Mouse (Mus musculus): ENCODE data around the gene Gm45713. TPM values are rescaled to one million over a fixed set of nuclear protein-coding genes. Genes with fewer than 3 reads are reported as not detected.

The Gm45713 gene
- polyA plus RNA-seq, 1 experiment from 2014 or later = not detected

- 25% methylated on average over 6 of the region's 6 CpGs for WGBS
- no peak for ATAC-seq
- Histone ChIP-seq H3K9ac (replicated peaks) (no peak overlapping the region; the same call in 1 of the 2 replicates), H3K27ac (no peak overlapping the region), H3K4me3 (replicated peaks) (peak overlapping the region; percentile 39), H3K9me3 (no peaks in the 10 kb centered on the region), H3K4me1 (replicated peaks) (peaks cover 21% of the 10 kb centered on the region), H3K36me3 (peaks cover 27% of the 10 kb centered on the region), H3K27me3 (peaks cover 52% of the 10 kb centered on the region), H3K4me2 (replicated peaks) (peak overlapping the region; percentile 67)
Observed at GRCm38 (mm10) chr7:45162551-45162950, 26.5 kb upstream of the Gm45713 start.

GRCm38 (mm10) chr7:45161612-45162473, 25.8 kb upstream of the Gm45713 start:
- no peaks in the 10 kb centered on the region for H3K9me3 ChIP-seq
- peak overlapping the region; percentile 67 for H3K4me2 ChIP-seq (replicated peaks)
- H3K36me3 ChIP-seq = peaks cover 31% of the 10 kb centered on the region
- peaks cover 16% of the 10 kb centered on the region for H3K4me1 ChIP-seq (replicated peaks)
- H3K27ac ChIP-seq = no peak overlapping the region
- peak; percentile 92 for ATAC-seq
- peak overlapping the region; percentile 39 for H3K4me3 ChIP-seq (replicated peaks)
- H3K9ac ChIP-seq (replicated peaks) = no peak overlapping the region; the same call in 1 of the 2 replicates
- H3K27me3 ChIP-seq = peaks cover 45% of the 10 kb centered on the region
- 4% methylated on average over 35 of the region's 35 CpGs for WGBS

GRCm38 (mm10) chr7:45160866-45161265, 24.8 kb upstream of the Gm45713 start:
- H3K27ac ChIP-seq = no peak overlapping the region
- H3K9ac ChIP-seq (replicated peaks) = no peak overlapping the region
- H3K27me3 ChIP-seq = peaks cover 35% of the 10 kb centered on the region
- peaks cover 18% of the 10 kb centered on the region for H3K4me1 ChIP-seq (replicated peaks)
- H3K4me3 ChIP-seq (replicated peaks) = no peak overlapping the region
- 89% methylated on average over 3 of the region's 3 CpGs for WGBS
- no peaks in the 10 kb centered on the region for H3K9me3 ChIP-seq
- H3K36me3 ChIP-seq = peaks cover 36% of the 10 kb centered on the region
- H3K4me2 ChIP-seq (replicated peaks) = no peak overlapping the region
- no peak for ATAC-seq

GRCm38 (mm10) chr7:45160316-45160800, 24.3 kb upstream of the Gm45713 start:
- Histone ChIP-seq H3K36me3 (peaks cover 36% of the 10 kb centered on the region), H3K27me3 (peaks cover 30% of the 10 kb centered on the region), H3K4me3 (replicated peaks) (no peak overlapping the region), H3K27ac (no peak overlapping the region), H3K9ac (replicated peaks) (no peak overlapping the region), H3K4me1 (replicated peaks) (peaks cover 23% of the 10 kb centered on the region), H3K4me2 (replicated peaks) (no peak overlapping the region), H3K9me3 (no peaks in the 10 kb centered on the region)
- 95% methylated on average over 6 of the region's 6 CpGs for WGBS
- no peak for ATAC-seq

GRCm38 (mm10) chr7:45158991-45159390, 23.0 kb upstream of the Gm45713 start:
- H3K9ac ChIP-seq (replicated peaks) = no peak overlapping the region
- no peak overlapping the region for H3K4me2 ChIP-seq (replicated peaks)
- 95% methylated on average over 6 of the region's 6 CpGs for WGBS
- ATAC-seq = no peak
- no peaks in the 10 kb centered on the region for H3K9me3 ChIP-seq
- peaks cover 16% of the 10 kb centered on the region for H3K27me3 ChIP-seq
- no peak overlapping the region for H3K27ac ChIP-seq
- H3K4me1 ChIP-seq (replicated peaks) = peaks cover 26% of the 10 kb centered on the region
- H3K4me3 ChIP-seq (replicated peaks) = no peak overlapping the region
- H3K36me3 ChIP-seq = peaks cover 36% of the 10 kb centered on the region

- H3K9ac ChIP-seq (replicated peaks) = no peak overlapping the region
- ATAC-seq = no peak
- H3K4me2 ChIP-seq (replicated peaks) = no peak overlapping the region
- no peak overlapping the region for H3K27ac ChIP-seq
- no peaks in the 10 kb centered on the region for H3K9me3 ChIP-seq
- H3K4me1 ChIP-seq (replicated peaks) = peaks cover 25% of the 10 kb centered on the region
- H3K4me3 ChIP-seq (replicated peaks) = no peak overlapping the region
- peaks cover 1% of the 10 kb centered on the region for H3K27me3 ChIP-seq
- peaks cover 36% of the 10 kb centered on the region for H3K36me3 ChIP-seq
- 92% methylated on average over 14 of the region's 14 CpGs for WGBS
Observed at GRCm38 (mm10) chr7:45157459-45157858, 21.4 kb upstream of the Gm45713 start.

GRCm38 (mm10) chr7:45156206-45156605, 20.2 kb upstream of the Gm45713 start:
- Histone ChIP-seq H3K4me3 (replicated peaks) (no peak overlapping the region), H3K4me2 (replicated peaks) (no peak overlapping the region), H3K9me3 (no peaks in the 10 kb centered on the region), H3K27ac (no peak overlapping the region), H3K36me3 (peaks cover 36% of the 10 kb centered on the region), H3K27me3 (no peaks in the 10 kb centered on the region), H3K9ac (replicated peaks) (no peak overlapping the region), H3K4me1 (replicated peaks) (peaks cover 23% of the 10 kb centered on the region)
- 98% methylated on average over 15 of the region's 15 CpGs for WGBS
- ATAC-seq = no peak

GRCm38 (mm10) chr7:45155590-45155989, 19.6 kb upstream of the Gm45713 start:
- Histone ChIP-seq H3K9ac (replicated peaks) (no peak overlapping the region), H3K4me3 (replicated peaks) (no peak overlapping the region), H3K27ac (no peak overlapping the region), H3K4me1 (replicated peaks) (peaks cover 29% of the 10 kb centered on the region), H3K4me2 (replicated peaks) (peak overlapping the region; percentile 63), H3K9me3 (no peaks in the 10 kb centered on the region), H3K36me3 (peaks cover 36% of the 10 kb centered on the region), H3K27me3 (no peaks in the 10 kb centered on the region)
- no peak for ATAC-seq
- 85% methylated on average over 9 of the region's 9 CpGs for WGBS

- 81% methylated on average over 12 of the region's 12 CpGs for WGBS
- Histone ChIP-seq H3K9ac (replicated peaks) (no peak overlapping the region; the same call in 1 of the 2 replicates), H3K27me3 (no peaks in the 10 kb centered on the region), H3K27ac (0 out of 2 replicates have a peak overlapping the region, but pooled peaks have one; percentile 93), H3K4me2 (replicated peaks) (peak overlapping the region; percentile 63), H3K36me3 (peaks cover 32% of the 10 kb centered on the region), H3K9me3 (no peaks in the 10 kb centered on the region), H3K4me1 (replicated peaks) (peaks cover 29% of the 10 kb centered on the region), H3K4me3 (replicated peaks) (peak overlapping the region; percentile 62)
- no peak for ATAC-seq
Observed at GRCm38 (mm10) chr7:45154993-45155514, 19.0 kb upstream of the Gm45713 start.

- peak; percentile 96 for ATAC-seq
- WGBS = 6% methylated on average over 63 of the region's 69 CpGs
Observed at GRCm38 (mm10) chr7:45154096-45154992, 18.3 kb upstream of the Gm45713 start, which contains the start of the genes Pih1d1 and Aldh16a1. Pih1d1 (plus strand) TSS chr7:45154303. Aldh16a1 (minus strand) TSS chr7:45154584.

GRCm38 (mm10) chr7:45153586-45153985, 17.6 kb upstream of the Gm45713 start:
- ATAC-seq = no peak; the same call in 1 of the 2 replicates

More at GRCm38 (mm10) chr7:45154096-45154992, 18.3 kb upstream of the Gm45713 start, which contains the start of the genes Pih1d1 and Aldh16a1:
- Histone ChIP-seq H3K4me2 (replicated peaks) (peak within 1 kb of the TSS; percentile 63), H3K4me1 (replicated peaks) (peaks cover 32% of the 10 kb centered on the region), H3K4me3 (replicated peaks) (peak within 1 kb of the TSS; percentile 62), H3K36me3 (peaks cover 26% of the 10 kb centered on the region), H3K27me3 (no peaks in the 10 kb centered on the region), H3K9ac (replicated peaks) (peak within 1 kb of the TSS; percentile 86), H3K9me3 (no peaks in the 10 kb centered on the region), H3K27ac (peak within 1 kb of the TSS; percentile 93)

More at GRCm38 (mm10) chr7:45153586-45153985, 17.6 kb upstream of the Gm45713 start:
- no peaks in the 10 kb centered on the region for H3K27me3 ChIP-seq
- H3K36me3 ChIP-seq = peaks cover 19% of the 10 kb centered on the region
- H3K4me3 ChIP-seq (replicated peaks) = peak overlapping the region; percentile 62
- peaks cover 32% of the 10 kb centered on the region for H3K4me1 ChIP-seq (replicated peaks)
- 4% methylated on average over 5 of the region's 5 CpGs for WGBS
- H3K27ac ChIP-seq = peak overlapping the region; percentile 93
- H3K9me3 ChIP-seq = no peaks in the 10 kb centered on the region
- H3K9ac ChIP-seq (replicated peaks) = peak overlapping the region; percentile 86
- peak overlapping the region; percentile 63 for H3K4me2 ChIP-seq (replicated peaks)
